Mouse (Mus musculus) olfactory bulb, adult 2 months (tissue): Measurements from ENCODE around the gene Gja6.

ENCODE experiments used
- CTCF ChIP-seq: fragments of 200-500 bp; IDR thresholded peaks from 2 replicates; pipeline ENCODE4 v1.5.1; 2012; ENCODE audit warnings: low read depth, mild to moderate bottlenecking, low read length, moderate library complexity; ENCODE audit not compliant: insufficient read depth
- POLR2A ChIP-seq: fragments of 200-500 bp; IDR thresholded peaks from 2 replicates; pipeline ENCODE4 v1.6.1; 2012; ENCODE audit warnings: mild to moderate bottlenecking, low read depth, low read length, moderate library complexity; ENCODE audit not compliant: insufficient read depth

DNA sequence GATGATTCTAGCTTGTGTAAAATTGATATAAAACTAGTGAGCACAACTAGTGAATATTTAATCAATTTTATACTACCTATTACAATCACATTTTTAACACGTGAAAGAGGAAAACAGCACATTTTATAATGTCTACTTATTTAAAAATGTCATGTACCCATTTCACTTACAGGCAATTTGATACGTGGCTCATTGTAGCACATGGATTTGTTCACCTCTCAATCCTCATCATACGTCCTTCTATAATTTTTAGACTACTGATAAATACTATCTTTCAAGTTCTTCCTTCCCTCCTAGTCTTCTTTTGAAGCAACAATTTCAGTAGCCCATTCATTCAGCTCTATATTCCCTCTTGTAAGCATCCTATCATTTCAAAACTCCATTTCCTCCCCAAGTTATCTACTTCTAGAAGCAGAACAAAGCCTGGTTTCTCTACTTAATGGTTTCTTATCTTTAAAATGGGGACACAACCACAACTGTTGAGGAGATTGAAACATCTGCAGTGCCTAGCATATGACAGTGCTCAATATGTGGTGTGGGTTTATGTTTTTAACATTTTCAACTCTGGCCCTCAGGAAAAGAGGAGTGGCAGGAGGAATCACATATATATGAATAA is 12.3 kb upstream of the Gja6 start:
- no peak for TF ChIP-seq POLR2A
- TF ChIP-seq CTCF, result no peak
